Mouse (Mus musculus): ENCODE results near the gene Rac1. TPM values are rescaled to one million over a fixed set of nuclear protein-coding genes. Genes with fewer than 3 reads are reported as not detected.

Gene Rac1
- polyA plus RNA-seq, 1 experiment from 2014 or later, result 534 TPM

DNA sequence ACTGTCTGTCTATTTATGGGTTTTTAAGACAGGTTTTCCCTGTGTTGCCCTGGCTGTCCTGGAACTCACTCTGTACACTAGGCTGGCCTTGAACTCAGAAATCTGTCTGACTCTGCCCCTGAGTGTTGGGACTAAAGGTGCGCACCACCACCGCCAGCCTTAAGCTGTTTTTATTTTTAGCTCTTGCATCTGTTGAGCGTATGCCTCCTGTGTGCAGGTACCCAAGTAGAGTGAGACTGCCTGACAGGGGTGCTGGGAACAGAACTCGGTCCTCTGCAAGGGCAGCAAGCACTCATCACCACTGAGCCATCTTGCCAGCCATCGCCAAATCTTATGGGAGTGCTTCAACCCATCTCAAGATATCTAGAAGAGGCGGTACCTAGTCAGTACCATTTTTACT is 51.8 kb downstream of the Rac1 start:
- no peak overlapping the region for H3K27ac ChIP-seq (replicated peaks; ENCODE audit: low read depth, low read length)

DNA sequence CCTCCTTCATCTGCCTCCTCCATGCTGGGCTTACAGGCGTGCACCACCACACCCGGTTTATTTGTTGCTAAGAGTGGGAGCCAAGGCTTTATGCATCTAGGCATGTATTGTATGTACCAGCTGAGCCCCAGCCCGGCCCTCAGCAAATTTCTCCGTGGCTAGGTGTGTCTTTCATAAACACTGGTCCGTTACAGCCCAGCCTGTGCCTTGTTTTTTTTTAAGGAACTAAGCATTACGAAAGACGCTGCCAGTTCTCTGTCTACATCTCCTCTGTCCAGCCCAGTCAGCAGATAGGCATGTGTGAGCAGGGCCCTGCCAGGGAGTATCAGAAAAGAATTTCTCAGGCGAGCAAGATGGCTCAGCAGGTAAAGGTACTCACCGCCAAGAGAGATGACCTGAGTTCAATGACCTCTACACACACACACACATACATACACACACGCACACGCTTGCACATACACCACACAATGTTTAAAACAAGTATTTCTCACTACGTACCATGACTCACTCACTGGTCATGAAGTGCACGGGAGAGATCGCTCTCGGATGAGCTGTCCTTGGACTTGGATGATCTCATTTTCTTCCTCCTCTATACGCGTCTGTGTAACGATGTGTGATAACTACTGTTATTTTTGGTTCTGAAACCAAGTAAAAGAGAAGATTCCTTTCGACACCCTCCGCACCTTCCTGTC is 52.5 kb downstream of the Rac1 start:
- DNase-seq (ENCODE audit: low spot score), result no peak
- WGBS, result 88% methylated on average over 20 of the region's 20 CpGs
- Histone ChIP-seq H3K9me3 (ENCODE audit: control insufficient read depth, low read length) (no peaks in the 10 kb centered on the region), H3K27me3 (replicated peaks; ENCODE audit: control insufficient read depth, insufficient read depth, low read length) (no peaks in the 10 kb centered on the region), H3K9ac (ENCODE audit: low read depth, low read length) (no peak overlapping the region), H3K27ac (replicated peaks; ENCODE audit: low read depth, low read length) (no peak overlapping the region), H3K4me3 (ENCODE audit: low read depth, low read length) (no peak overlapping the region), H3K4me2 (ENCODE audit: low read depth, low read length) (no peak overlapping the region), H3K36me3 (ENCODE audit: control insufficient read depth, insufficient read depth, low read length) (peaks cover 52% of the 10 kb centered on the region), H3K4me1 (ENCODE audit: control insufficient read depth, insufficient read depth, low read length) (no peaks in the 10 kb centered on the region)
- ATAC-seq (ENCODE audit: low read depth), result no peak

More for the DNA sequence above, 51.8 kb downstream of the Rac1 start:
- Histone ChIP-seq H3K4me2 (ENCODE audit: low read depth, low read length) (no peak overlapping the region), H3K4me3 (ENCODE audit: low read depth, low read length) (no peak overlapping the region), H3K27me3 (replicated peaks; ENCODE audit: control insufficient read depth, insufficient read depth, low read length) (no peaks in the 10 kb centered on the region), H3K36me3 (ENCODE audit: control insufficient read depth, insufficient read depth, low read length) (peaks cover 53% of the 10 kb centered on the region), H3K4me1 (ENCODE audit: control insufficient read depth, insufficient read depth, low read length) (no peaks in the 10 kb centered on the region), H3K9me3 (ENCODE audit: control insufficient read depth, low read length) (no peaks in the 10 kb centered on the region), H3K9ac (ENCODE audit: low read depth, low read length) (no peak overlapping the region)
- WGBS, result 94% methylated on average over 6 of the region's 6 CpGs
- ATAC-seq (ENCODE audit: low read depth) (no peak), DNase-seq (ENCODE audit: low spot score) (no peak)

DNA sequence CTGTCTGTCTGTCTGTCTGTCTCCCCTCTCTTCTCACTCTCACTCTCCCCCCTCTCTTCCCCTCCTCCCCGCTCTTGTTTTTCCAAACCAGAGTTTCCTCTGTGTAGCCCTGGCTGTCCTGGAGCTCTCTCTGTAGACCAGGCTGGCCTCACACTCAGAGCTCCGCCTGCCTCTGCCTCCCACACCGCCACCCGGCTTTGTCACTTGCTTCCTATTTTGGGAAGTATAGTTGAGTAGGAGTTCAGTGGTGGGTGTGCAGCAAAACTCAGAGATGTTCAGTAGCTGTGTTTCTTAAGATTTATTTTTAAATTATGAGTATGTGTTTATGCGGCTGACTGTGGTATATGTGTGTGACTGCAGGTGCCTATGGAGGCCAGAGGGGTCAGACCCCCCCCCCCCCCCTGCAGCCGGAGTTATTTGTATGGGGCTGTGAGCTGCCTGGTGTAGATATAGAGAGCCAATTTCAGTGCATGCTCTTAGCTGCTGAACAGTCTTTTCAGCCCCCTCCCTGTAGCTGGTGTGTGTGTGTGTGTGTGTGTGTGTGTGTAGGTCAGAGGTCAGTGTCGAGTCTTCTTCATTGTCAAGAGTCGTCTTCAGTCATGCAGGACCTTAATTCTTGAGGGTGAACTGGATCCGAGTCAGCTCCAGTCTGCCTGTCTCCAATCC is 55.8 kb downstream of the Rac1 start:
- Histone ChIP-seq H3K27me3 (replicated peaks; ENCODE audit: control insufficient read depth, insufficient read depth, low read length) (no peaks in the 10 kb centered on the region), H3K4me3 (ENCODE audit: low read depth, low read length) (no peak overlapping the region), H3K9ac (ENCODE audit: low read depth, low read length) (no peak overlapping the region), H3K27ac (replicated peaks; ENCODE audit: low read depth, low read length) (no peak overlapping the region), H3K36me3 (ENCODE audit: control insufficient read depth, insufficient read depth, low read length) (peaks cover 39% of the 10 kb centered on the region), H3K4me1 (ENCODE audit: control insufficient read depth, insufficient read depth, low read length) (no peaks in the 10 kb centered on the region), H3K9me3 (ENCODE audit: control insufficient read depth, low read length) (no peaks in the 10 kb centered on the region), H3K4me2 (ENCODE audit: low read depth, low read length) (no peak overlapping the region)
- ATAC-seq (ENCODE audit: low read depth) (no peak), DNase-seq (ENCODE audit: low spot score) (no peak)
- WGBS, result 89% methylated on average over 9 of the region's 9 CpGs

DNA sequence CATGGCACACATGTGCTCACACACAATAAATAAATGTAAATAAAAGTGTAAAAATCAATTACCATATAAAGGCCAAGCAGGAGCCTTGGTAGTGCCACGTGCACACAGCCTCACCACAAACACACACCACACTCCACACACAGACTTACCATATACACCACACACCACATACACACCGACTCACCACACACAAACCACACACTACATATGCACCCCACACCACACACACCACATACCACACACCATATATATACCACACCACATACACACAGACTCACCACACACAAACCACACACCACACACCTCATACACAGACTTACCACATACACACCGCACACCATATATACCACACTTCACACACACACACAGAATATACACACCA is 56.7 kb downstream of the Rac1 start:
- H3K36me3 ChIP-seq (ENCODE audit: control insufficient read depth, insufficient read depth, low read length), result peaks cover 36% of the 10 kb centered on the region; the same call in 1 of the 2 replicates
- ATAC-seq (ENCODE audit: low read depth) (no peak), DNase-seq (ENCODE audit: low spot score) (no peak)
- H3K4me1 ChIP-seq (ENCODE audit: control insufficient read depth, insufficient read depth, low read length), result no peaks in the 10 kb centered on the region
- no peak overlapping the region for H3K9ac ChIP-seq (ENCODE audit: low read depth, low read length)
- WGBS, result 89% methylated on average over 3 of the region's 3 CpGs
- H3K4me2 ChIP-seq (ENCODE audit: low read depth, low read length), result no peak overlapping the region
- H3K9me3 ChIP-seq (ENCODE audit: control insufficient read depth, low read length), result no peaks in the 10 kb centered on the region
- no peaks in the 10 kb centered on the region for H3K27me3 ChIP-seq (replicated peaks; ENCODE audit: control insufficient read depth, insufficient read depth, low read length)
- H3K4me3 ChIP-seq (ENCODE audit: low read depth, low read length), result no peak overlapping the region
- no peak overlapping the region for H3K27ac ChIP-seq (replicated peaks; ENCODE audit: low read depth, low read length)

DNA sequence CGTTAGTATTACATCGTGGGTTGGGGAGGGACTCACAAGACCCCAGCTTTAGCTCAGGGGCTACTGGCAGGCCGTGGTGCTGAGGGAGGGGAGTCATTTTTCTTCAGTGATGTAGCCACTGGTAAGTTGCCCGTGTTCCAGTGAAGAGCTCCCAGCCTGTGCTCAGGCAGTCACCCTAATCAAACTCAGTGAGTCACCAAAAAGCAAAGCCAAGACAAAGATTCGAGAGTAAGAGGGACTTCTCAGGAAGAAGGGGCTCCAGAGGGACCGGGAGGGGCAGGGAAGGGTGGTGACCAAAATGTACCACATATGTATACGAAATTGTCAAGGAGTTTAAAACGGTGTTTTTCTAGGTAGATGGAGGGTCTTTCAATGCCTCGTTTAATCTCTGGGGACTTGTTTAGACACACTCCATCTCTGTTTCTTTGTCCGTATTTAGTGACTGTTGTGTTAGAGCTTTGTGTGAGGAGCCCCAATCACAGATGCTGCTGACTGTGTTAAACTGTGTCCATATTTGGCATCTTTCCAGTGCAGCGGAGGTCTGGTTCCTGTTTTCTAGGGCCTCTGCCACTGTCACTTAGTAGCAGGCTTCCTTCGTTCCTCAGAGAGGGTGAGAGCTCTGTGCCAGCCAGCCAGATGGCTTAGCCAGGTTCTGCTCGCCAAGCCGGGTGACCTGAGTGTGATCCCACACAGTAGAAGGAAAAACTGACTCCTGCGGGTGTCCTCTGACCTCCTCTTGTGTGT is 57.2 kb downstream of the Rac1 start:
- DNase-seq (ENCODE audit: low spot score) (peak; percentile 70), ATAC-seq (ENCODE audit: low read depth) (peak; percentile 26; the same call in 1 of the 2 replicates)
- no peaks in the 10 kb centered on the region for H3K4me1 ChIP-seq (ENCODE audit: control insufficient read depth, insufficient read depth, low read length)
- 75% methylated on average over 15 of the region's 15 CpGs for WGBS
- H3K27ac ChIP-seq (replicated peaks; ENCODE audit: low read depth, low read length), result peak overlapping the region; percentile 61; the same call in 1 of the 2 replicates
- peaks cover 31% of the 10 kb centered on the region; the same call in 1 of the 2 replicates for H3K36me3 ChIP-seq (ENCODE audit: control insufficient read depth, insufficient read depth, low read length)
- H3K9ac ChIP-seq (ENCODE audit: low read depth, low read length), result no peak overlapping the region
- no peak overlapping the region for H3K4me3 ChIP-seq (ENCODE audit: low read depth, low read length)
- H3K4me2 ChIP-seq (ENCODE audit: low read depth, low read length), result no peak overlapping the region
- H3K9me3 ChIP-seq (ENCODE audit: control insufficient read depth, low read length), result no peaks in the 10 kb centered on the region
- H3K27me3 ChIP-seq (replicated peaks; ENCODE audit: control insufficient read depth, insufficient read depth, low read length), result no peaks in the 10 kb centered on the region; the same call in 1 of the 2 replicates

DNA sequence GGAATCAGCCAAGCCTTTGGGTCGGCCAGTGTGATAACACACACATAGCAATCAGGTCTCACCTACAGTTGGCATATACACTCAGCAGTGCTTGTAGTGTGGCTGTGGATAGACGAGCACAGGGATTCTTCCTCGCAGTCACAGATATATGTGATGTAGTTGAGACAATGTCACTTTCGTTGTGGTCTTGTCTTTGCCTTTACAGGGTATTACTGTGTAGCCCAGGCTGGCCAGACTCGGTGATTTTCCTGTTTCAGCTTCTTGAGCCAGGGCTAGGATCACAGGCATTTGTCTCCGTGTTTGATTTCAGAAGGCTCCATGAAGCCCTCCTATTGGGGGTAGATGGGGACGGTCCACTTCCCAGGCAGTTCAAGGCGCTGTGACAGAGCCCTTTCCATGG is 58.2 kb downstream of the Rac1 start:
- no peaks in the 10 kb centered on the region; the same call in 1 of the 2 replicates for H3K27me3 ChIP-seq (replicated peaks; ENCODE audit: control insufficient read depth, insufficient read depth, low read length)
- H3K4me2 ChIP-seq (ENCODE audit: low read depth, low read length), result no peak overlapping the region
- H3K9me3 ChIP-seq (ENCODE audit: control insufficient read depth, low read length), result no peaks in the 10 kb centered on the region
- no peak overlapping the region for H3K27ac ChIP-seq (replicated peaks; ENCODE audit: low read depth, low read length)
- WGBS, result 96% methylated on average over 8 of the region's 8 CpGs
- no peak for ATAC-seq (ENCODE audit: low read depth)
- peaks cover 6% of the 10 kb centered on the region; the same call in 1 of the 2 replicates for H3K4me1 ChIP-seq (ENCODE audit: control insufficient read depth, insufficient read depth, low read length)
- DNase-seq (ENCODE audit: low spot score), result no peak
- no peak overlapping the region for H3K4me3 ChIP-seq (ENCODE audit: low read depth, low read length)
- H3K36me3 ChIP-seq (ENCODE audit: control insufficient read depth, insufficient read depth, low read length), result peaks cover 22% of the 10 kb centered on the region; the same call in 1 of the 2 replicates
- no peak overlapping the region for H3K9ac ChIP-seq (ENCODE audit: low read depth, low read length)

DNA sequence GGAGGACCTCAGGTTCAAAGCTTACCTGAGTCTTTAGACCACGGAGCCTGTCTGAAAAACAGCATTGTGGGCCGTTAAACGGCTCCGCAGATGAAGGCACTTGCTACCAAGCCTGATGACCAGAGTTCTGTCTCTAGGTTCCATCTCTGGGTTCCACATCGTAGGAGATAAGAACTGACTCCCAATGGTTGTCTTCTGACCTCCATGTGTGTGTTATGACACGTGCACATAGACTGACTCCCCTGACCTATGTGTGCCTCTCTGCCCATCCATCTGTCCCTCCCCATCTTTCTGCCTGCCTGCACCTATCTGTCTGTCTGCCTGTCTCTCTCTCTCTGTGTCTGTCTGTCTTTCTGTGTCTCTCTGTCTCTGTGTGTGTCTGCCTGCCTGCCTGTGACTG is 59.9 kb downstream of the Rac1 start:
- Histone ChIP-seq H3K4me2 (ENCODE audit: low read depth, low read length) (no peak overlapping the region), H3K4me1 (ENCODE audit: control insufficient read depth, insufficient read depth, low read length) (peaks cover 12% of the 10 kb centered on the region), H3K9ac (ENCODE audit: low read depth, low read length) (no peak overlapping the region), H3K9me3 (ENCODE audit: control insufficient read depth, low read length) (no peaks in the 10 kb centered on the region), H3K27ac (replicated peaks; ENCODE audit: low read depth, low read length) (no peak overlapping the region), H3K27me3 (replicated peaks; ENCODE audit: control insufficient read depth, insufficient read depth, low read length) (no peaks in the 10 kb centered on the region; the same call in 1 of the 2 replicates), H3K4me3 (ENCODE audit: low read depth, low read length) (no peak overlapping the region), H3K36me3 (ENCODE audit: control insufficient read depth, insufficient read depth, low read length) (peaks cover 5% of the 10 kb centered on the region; the same call in 1 of the 2 replicates)
- WGBS, result 94% methylated on average over 6 of the region's 6 CpGs
- no peak for DNase-seq (ENCODE audit: low spot score)
- ATAC-seq (ENCODE audit: low read depth), result no peak

DNA sequence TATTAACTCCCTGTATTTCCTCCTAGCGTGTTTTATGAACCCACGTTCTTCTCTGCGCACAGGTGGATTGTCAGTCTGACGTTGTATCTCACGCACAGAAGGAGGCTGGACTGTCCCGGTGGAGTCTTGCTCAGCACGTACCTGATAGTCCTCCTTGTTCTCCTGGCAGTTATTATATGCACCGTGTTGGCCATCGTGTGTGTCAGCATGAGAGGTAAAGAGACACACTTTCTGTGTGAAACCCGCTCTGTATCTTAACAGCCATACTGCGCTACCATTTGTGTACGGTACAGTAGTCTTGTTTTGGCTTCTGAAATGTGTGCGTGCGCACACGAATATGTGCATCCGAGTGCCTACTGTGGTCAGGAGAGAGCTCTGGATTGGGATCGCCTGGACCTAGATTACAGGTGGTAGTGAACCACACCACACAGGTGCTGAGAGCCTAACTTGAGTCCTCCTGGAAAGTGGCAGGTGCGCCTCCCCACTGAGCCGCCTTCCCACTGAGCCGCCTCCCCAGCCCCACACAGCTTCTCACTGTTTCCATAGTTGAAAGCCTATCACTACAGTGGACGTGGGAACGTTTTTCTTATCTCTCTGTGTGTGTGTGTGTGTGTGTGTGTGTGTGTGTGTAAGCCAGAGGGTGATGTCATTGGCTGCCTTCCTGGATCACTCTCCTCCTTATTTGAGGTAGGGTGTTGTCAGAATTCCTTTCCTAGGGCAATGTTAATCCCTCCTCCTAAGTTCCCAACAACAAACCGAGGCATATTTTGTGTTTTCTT is 60.8 kb downstream of the Rac1 start:
- ATAC-seq (ENCODE audit: low read depth) (no peak), DNase-seq (ENCODE audit: low spot score) (no peak)
- peaks cover 4% of the 10 kb centered on the region; the same call in 1 of the 2 replicates for H3K36me3 ChIP-seq (ENCODE audit: control insufficient read depth, insufficient read depth, low read length)
- no peak overlapping the region for H3K27ac ChIP-seq (replicated peaks; ENCODE audit: low read depth, low read length)
- H3K4me3 ChIP-seq (ENCODE audit: low read depth, low read length), result no peak overlapping the region
- H3K4me2 ChIP-seq (ENCODE audit: low read depth, low read length), result no peak overlapping the region
- H3K4me1 ChIP-seq (ENCODE audit: control insufficient read depth, insufficient read depth, low read length), result peaks cover 12% of the 10 kb centered on the region
- H3K9ac ChIP-seq (ENCODE audit: low read depth, low read length), result no peak overlapping the region
- H3K9me3 ChIP-seq (ENCODE audit: control insufficient read depth, low read length), result no peaks in the 10 kb centered on the region
- 89% methylated on average over 23 of the region's 23 CpGs for WGBS
- H3K27me3 ChIP-seq (replicated peaks; ENCODE audit: control insufficient read depth, insufficient read depth, low read length), result no peaks in the 10 kb centered on the region; the same call in 1 of the 2 replicates
